Comparison of ENCODE assay signal across 8 mouse cellular contexts in the genomic region with DNA sequence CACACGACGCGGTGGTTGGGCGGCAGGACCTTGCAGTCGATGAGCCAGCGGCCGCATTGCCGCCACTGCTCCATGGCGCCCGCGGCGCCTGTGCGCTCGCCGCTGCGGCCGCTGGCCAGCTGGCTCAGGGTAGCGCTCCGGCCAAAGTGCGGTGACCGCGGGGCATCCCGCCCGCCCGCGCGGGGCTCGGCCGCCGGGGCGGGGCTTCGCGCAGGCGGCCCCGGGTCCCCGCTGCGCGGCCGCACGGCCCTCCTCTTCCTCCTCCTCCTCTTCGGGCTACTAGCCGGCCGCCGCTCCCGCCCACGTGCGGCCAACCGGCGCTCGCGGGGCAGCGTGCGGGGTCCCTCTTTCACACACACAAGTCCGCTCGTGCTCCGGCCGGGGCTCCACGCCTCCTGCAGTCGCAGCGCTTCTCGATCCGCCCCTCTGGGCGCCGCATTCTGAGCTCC. TPM values are rescaled to one million over a fixed set of nuclear protein-coding genes. Genes with fewer than 3 reads are reported as not detected.
A peak's percentile ranks its signal among the peaks of the same experiment; 100 is the strongest.
DNase-seq lines count a peak whose midpoint lies in the region; ATAC-seq lines count a peak whose summit lies in the region.

No protein-coding gene starts in this region.

- peak overlapping the region; percentile 96 for H3K4me2 ChIP-seq in forebrain, embryonic 16.5 days (ENCODE audit: low read length)
- H3K4me2 ChIP-seq in kidney, embryonic 14.5 days (replicated peaks; ENCODE audit: low read depth, low read length) = peak overlapping the region; percentile 100

- ATAC-seq in forebrain, embryonic 16.5 days = peak; percentile 27
- ATAC-seq in kidney, embryonic 14.5 days (ENCODE audit: low FRiP score, low TSS enrichment) = peak; percentile 61; the same call in 1 of the 2 replicates

- no peaks in the 10 kb centered on the region for H3K9me3 ChIP-seq in forebrain, embryonic 16.5 days (ENCODE audit: control insufficient read depth, low read length)
- no peaks in the 10 kb centered on the region for H3K9me3 ChIP-seq in kidney, embryonic 14.5 days (ENCODE audit: control insufficient read depth, low read length)

- under 1% methylated on average over 43 of the region's 64 CpGs for WGBS in forebrain, embryonic 16.5 days
- under 1% methylated on average over 38 of the region's 64 CpGs for WGBS in kidney, embryonic 14.5 days

- peak overlapping the region; percentile 82 for H3K27ac ChIP-seq in forebrain, embryonic 16.5 days (ENCODE audit: low read length)
- peak overlapping the region; percentile 73 for H3K27ac ChIP-seq in kidney, embryonic 14.5 days (ENCODE audit: low read depth, low read length)

- peak overlapping the region; percentile 89 for H3K4me3 ChIP-seq in forebrain, embryonic 16.5 days (replicated peaks; ENCODE audit: low read length)
- peak overlapping the region; percentile 84 for H3K4me3 ChIP-seq in kidney, embryonic 14.5 days (ENCODE audit: low read length)

- H3K36me3 ChIP-seq in forebrain, embryonic 16.5 days (ENCODE audit: control insufficient read depth, insufficient read depth) = no peaks in the 10 kb centered on the region
- no peaks in the 10 kb centered on the region for H3K36me3 ChIP-seq in kidney, embryonic 14.5 days (ENCODE audit: control insufficient read depth, insufficient read depth, low read length)

- no peaks in the 10 kb centered on the region for H3K27me3 ChIP-seq in forebrain, embryonic 16.5 days (replicated peaks; ENCODE audit: control insufficient read depth, insufficient read depth, low read length)
- no peaks in the 10 kb centered on the region for H3K27me3 ChIP-seq in kidney, embryonic 14.5 days (ENCODE audit: control insufficient read depth, insufficient read depth, low read length)

- DNase-seq in lung, adult 18-20 months = peak; percentile 67 to 70
- no peak for DNase-seq in lung, postnatal 10 days
- DNase-seq in adrenal gland, postnatal 25 days = peak; percentile 69
- peak; percentile 50 for DNase-seq in lung, postnatal 25 days (ENCODE audit: low spot score)
- DNase-seq in spleen, postnatal 4 days (ENCODE audit: low spot score in 2 of 2) = no peak
- no peak for DNase-seq in frontal cortex, postnatal 25 days (ENCODE audit: low spot score in 2 of 2)

- peaks cover 44% of the 10 kb centered on the region for H3K4me1 ChIP-seq in forebrain, embryonic 16.5 days (replicated peaks; ENCODE audit: control insufficient read depth, insufficient read depth, low read length)
- H3K4me1 ChIP-seq in kidney, embryonic 14.5 days (ENCODE audit: control insufficient read depth, insufficient read depth, low read length) = peaks cover 22% of the 10 kb centered on the region

- H3K9ac ChIP-seq in forebrain, embryonic 16.5 days (replicated peaks; ENCODE audit: low read depth, low read length) = peak overlapping the region; percentile 89
- peak overlapping the region; percentile 85 for H3K9ac ChIP-seq in kidney, embryonic 14.5 days (ENCODE audit: low read depth, low read length)

RNA-seq across cellular contexts. Expression of gene Vav2, which starts 0.4 kb away (rescaled TPM):
- 25.0 and 26.8 TPM in 2 replicates for total RNA-seq in adrenal gland, postnatal 25 days (2021)
- 11.9 and 13.1 TPM in 2 replicates for polyA plus RNA-seq in forebrain, embryonic 16.5 days (2015; fragmentation: Nextera tagmentation; extraction: Ambion mirVana)
- polyA plus RNA-seq in kidney, embryonic 14.5 days (2014; fragmentation: Nextera tagmentation; extraction: Ambion mirVana) = 6.3 and 8.2 TPM in 2 replicates

RNA-seq across cellular contexts. Expression of gene Brd3os, which starts 15.7 kb away (rescaled TPM):
- total RNA-seq in adrenal gland, postnatal 25 days (2021) = 11.0 and 12.8 TPM in 2 replicates
- polyA plus RNA-seq in forebrain, embryonic 16.5 days (2015; fragmentation: Nextera tagmentation; extraction: Ambion mirVana) = 31.6 and 34.3 TPM in 2 replicates
- 10.4 and 12.0 TPM in 2 replicates for polyA plus RNA-seq in kidney, embryonic 14.5 days (2014; fragmentation: Nextera tagmentation; extraction: Ambion mirVana)

Comparison
In these comparisons a context has a peak if more than half of its experiments do, and no peak if none do; other contexts are left out.
1. DNase-seq: peak in lung, adult 18-20 months (2 of 2), adrenal gland, postnatal 25 days (single experiment) and lung, postnatal 25 days (single experiment); none in lung, postnatal 10 days (single experiment), spleen, postnatal 4 days (0 of 2) and frontal cortex, postnatal 25 days (0 of 2).